Mouse (Mus musculus): ENCODE results near the gene Vmn1r36.
"Not testable (repeated sequence)": the region's sequence is repeated elsewhere in the genome, so short reads cannot be mapped to it uniquely, and the experiment has no call there.

The Vmn1r36 gene

DNA sequence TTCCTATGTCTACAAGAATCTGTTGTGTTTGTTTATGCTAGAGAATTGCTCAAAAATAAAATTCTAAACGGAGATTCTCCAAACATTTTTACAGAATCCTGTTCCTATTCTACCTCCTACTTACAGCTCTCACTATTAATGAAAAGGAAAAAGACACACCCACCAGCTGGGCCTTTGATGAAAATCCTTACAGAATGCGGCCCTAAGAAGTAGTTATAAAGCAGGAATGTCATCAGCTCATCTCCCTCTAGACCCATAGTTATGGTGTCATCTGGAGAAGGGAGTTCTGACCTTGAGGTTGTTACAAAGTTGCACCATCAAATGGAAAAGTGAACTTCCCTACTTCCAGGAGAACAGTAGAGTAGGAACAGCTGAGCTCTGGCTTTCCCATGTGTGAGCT, at the start of gene Vmn1r36:
Gene Vmn1r36, minus strand, starts transcription at position 101 of the 400 bp plus-strand sequence.
- not testable (repeated sequence) for DNase-seq (ENCODE audit: low read depth, low spot score)

DNA sequence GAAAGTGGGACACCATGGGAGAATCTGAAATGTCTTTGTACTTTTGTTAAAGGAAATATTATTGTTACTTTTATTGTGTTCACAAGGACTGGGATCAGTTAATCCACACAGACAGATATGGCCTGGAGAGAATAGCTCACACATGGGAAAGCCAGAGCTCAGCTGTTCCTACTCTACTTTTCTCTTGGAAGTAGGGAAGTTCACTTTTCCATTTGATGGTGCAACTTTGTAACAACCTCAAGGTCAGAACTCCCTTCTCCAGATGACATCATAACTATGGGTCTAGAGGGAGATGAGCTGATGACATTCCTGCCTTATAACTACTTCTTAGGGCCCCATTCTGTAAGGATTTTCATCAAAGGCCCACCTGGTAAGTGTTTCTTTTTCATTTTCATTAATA, 10.1 kb upstream of the Vmn1r36 start, which contains the start of gene Vmn1r37:
Gene Vmn1r37, plus strand, starts transcription at position 301 of the 400 bp plus-strand sequence.
- not testable (repeated sequence) for DNase-seq (ENCODE audit: low read depth, low spot score)

DNA sequence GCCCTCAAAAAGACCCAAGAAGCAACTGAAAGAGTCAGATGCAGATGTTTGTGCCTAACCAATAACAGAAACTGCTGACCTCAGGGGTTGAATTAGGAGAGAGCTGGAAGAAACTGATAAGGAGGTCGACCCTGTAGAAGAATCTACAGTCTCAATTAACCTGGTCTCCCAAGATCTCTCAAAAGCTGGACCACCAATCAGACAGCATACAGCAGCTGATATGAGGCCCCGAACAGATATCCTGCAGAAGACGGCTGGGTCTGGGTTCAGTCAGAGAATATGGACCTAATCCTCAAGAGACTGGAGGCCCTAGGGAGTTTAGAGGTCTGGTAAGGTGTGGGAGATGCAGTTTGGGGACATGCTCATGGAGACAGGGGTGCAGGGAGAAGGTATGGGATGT, 5.1 kb downstream of the Vmn1r36 start:
- no peak for DNase-seq (ENCODE audit: low read depth, low spot score)

DNA sequence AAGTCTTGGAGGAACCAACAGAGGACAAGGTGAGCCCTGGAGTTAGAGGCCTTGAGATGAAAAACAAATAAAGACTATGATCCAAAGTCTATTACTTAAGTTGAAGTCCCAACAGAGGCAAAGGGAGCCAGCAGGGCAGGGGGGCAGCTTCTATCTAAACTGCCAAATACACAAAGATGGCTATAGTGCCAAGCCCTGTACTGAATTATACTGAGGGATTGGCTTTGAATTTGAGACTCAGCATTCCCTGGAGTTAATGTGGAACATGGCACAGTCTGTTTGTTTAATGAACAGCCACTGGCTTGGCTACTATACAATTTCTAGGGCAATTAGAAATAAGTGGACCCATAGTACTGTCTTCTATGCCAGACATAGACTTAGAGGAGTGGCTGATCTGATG, 10.1 kb downstream of the Vmn1r36 start:
- DNase-seq (ENCODE audit: low read depth, low spot score): no peak

DNA sequence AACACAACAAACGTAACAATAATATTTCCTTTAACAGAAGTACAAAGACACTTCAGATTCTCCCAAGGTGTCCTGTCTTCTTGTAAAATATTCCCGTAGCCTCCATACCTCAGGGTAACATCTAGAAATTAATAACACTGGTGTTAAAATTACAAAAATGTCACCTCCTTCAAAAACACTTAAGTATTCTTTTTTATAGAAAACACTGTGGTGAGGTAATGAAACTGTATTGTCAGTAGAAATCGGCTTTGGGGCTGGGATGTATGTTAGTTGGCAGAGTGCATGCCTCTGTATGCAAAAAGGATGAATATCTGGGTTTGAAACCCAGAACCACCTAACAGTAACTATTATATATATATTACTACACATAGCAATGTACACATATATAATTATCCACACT, 33.2 kb downstream of the Vmn1r36 start, which contains the start of gene Vmn1r35:
Gene Vmn1r35, minus strand, starts transcription at position 101 of the 400 bp plus-strand sequence.
- no peak for DNase-seq (ENCODE audit: low read depth, low spot score)

Data from R1 (cell line).